Mouse (Mus musculus) gastrocnemius, adult 2 months (tissue): Measurements from ENCODE around the gene Hdac9. TPM values are rescaled to one million over a fixed set of nuclear protein-coding genes. Genes with fewer than 3 reads are reported as not detected.

ENCODE experiments used
- DNase-seq: peaks from one replicate; pipeline ENCODE4 v3.0.0; 2022
- H3K27ac ChIP-seq: fragments of 200-600 bp; 2 replicates; pipeline ENCODE4 v1.8.1; 2022; ENCODE audit warnings: mild to moderate bottlenecking
- H3K4me3 ChIP-seq: fragments of 200-600 bp; 2 replicates; pipeline ENCODE4 v1.8.1; 2022; ENCODE audit warnings: mild to moderate bottlenecking, moderate library complexity
- CTCF ChIP-seq: fragments of 200-600 bp; IDR thresholded peaks from 2 replicates; pipeline ENCODE4 v1.8.1; 2022; ENCODE audit warnings: antibody characterized with exemption, mild to moderate bottlenecking, moderate library complexity
- intact Hi-C: fragments of 180-260 bp; cut with DNase I; formaldehyde crosslinking; loops from one replicate; pipeline ENCODE4 v1.15.1; 2025
- total RNA-seq, 2 experiments: library from RNA; stranded (reverse); gene quantifications; 2 replicates each; pipeline ENCODE4 v1.2.3; 2021

The Hdac9 gene
- total RNA-seq, 2 experiments from 2014 or later = 3.4 to 13.2 TPM

- intact Hi-C loops = no loop called here
- no peak for DNase-seq
- no peak overlapping the region for H3K4me3 ChIP-seq
Measured at GRCm38 (mm10) chr12:34661378-34661777, 255.5 kb downstream of the Hdac9 start.

GRCm38 (mm10) chr12:34660027-34660426, 256.9 kb downstream of the Hdac9 start:
- Histone ChIP-seq H3K4me3 (no peak overlapping the region), H3K27ac (no peak overlapping the region)
- DNase-seq = no peak
- intact Hi-C loops = no loop called here
- TF ChIP-seq CTCF = no peak

More at GRCm38 (mm10) chr12:34661378-34661777, 255.5 kb downstream of the Hdac9 start:
- TF ChIP-seq CTCF = no peak
- no peak overlapping the region for H3K27ac ChIP-seq

GRCm38 (mm10) chr12:34658568-34658967, 258.3 kb downstream of the Hdac9 start:
- Histone ChIP-seq H3K27ac (no peak overlapping the region), H3K4me3 (no peak overlapping the region)
- no peak for DNase-seq
- intact Hi-C loops = loop anchor here (2.0 kb wide), 1 partner anchor 208 kb away; no protein-coding TSS in a partner anchor
- no peak for TF ChIP-seq CTCF

- intact Hi-C loops = loop anchor here (2.0 kb wide), 1 partner anchor 207 kb away; no protein-coding TSS in a partner anchor
- H3K27ac ChIP-seq = no peak overlapping the region
- peak; percentile 19 for DNase-seq
- peak overlapping the region; percentile 40 for H3K4me3 ChIP-seq
- TF ChIP-seq CTCF = peak; percentile 72
Measured at GRCm38 (mm10) chr12:34658119-34658518, 258.8 kb downstream of the Hdac9 start.

- peak; percentile 53 for TF ChIP-seq CTCF
- no peak overlapping the region for H3K4me3 ChIP-seq
- H3K27ac ChIP-seq = no peak overlapping the region
- intact Hi-C loops = loop anchor here (1.0 kb wide), 1 partner anchor 202 kb away; no protein-coding TSS in a partner anchor
- no peak for DNase-seq
Measured at GRCm38 (mm10) chr12:34653615-34654014, 263.3 kb downstream of the Hdac9 start.

- H3K27ac ChIP-seq = no peak overlapping the region
- intact Hi-C loops = no loop called here
- DNase-seq = no peak
- no peak for TF ChIP-seq CTCF
- no peak overlapping the region for H3K4me3 ChIP-seq
Measured at GRCm38 (mm10) chr12:34648753-34649152, 268.1 kb downstream of the Hdac9 start.

GRCm38 (mm10) chr12:34641705-34642259, 275.1 kb downstream of the Hdac9 start:
- no peak for TF ChIP-seq CTCF
- no peak for DNase-seq
- intact Hi-C loops = no loop called here
- Histone ChIP-seq H3K4me3 (no peak overlapping the region), H3K27ac (no peak overlapping the region)

- H3K4me3 ChIP-seq = no peak overlapping the region
- no peak overlapping the region for H3K27ac ChIP-seq
- DNase-seq = no peak
- intact Hi-C loops = no loop called here
- no peak for TF ChIP-seq CTCF
Measured at GRCm38 (mm10) chr12:34637238-34638124, 279.4 kb downstream of the Hdac9 start.

- Histone ChIP-seq H3K4me3 (no peak overlapping the region), H3K27ac (no peak overlapping the region)
- intact Hi-C loops = no loop called here
- DNase-seq = no peak
- TF ChIP-seq CTCF = no peak
Measured at GRCm38 (mm10) chr12:34619101-34619500, 297.8 kb downstream of the Hdac9 start.

GRCm38 (mm10) chr12:34618321-34618720, 298.6 kb downstream of the Hdac9 start:
- Histone ChIP-seq H3K4me3 (no peak overlapping the region), H3K27ac (no peak overlapping the region)
- intact Hi-C loops = no loop called here
- DNase-seq = no peak
- TF ChIP-seq CTCF = no peak

GRCm38 (mm10) chr12:34617836-34618235, 299.1 kb downstream of the Hdac9 start:
- no peak overlapping the region for H3K27ac ChIP-seq
- TF ChIP-seq CTCF = no peak
- no peak overlapping the region for H3K4me3 ChIP-seq
- intact Hi-C loops = no loop called here
- no peak for DNase-seq

GRCm38 (mm10) chr12:34614796-34615195, 302.1 kb downstream of the Hdac9 start:
- Histone ChIP-seq H3K27ac (no peak overlapping the region), H3K4me3 (no peak overlapping the region)
- DNase-seq = no peak
- intact Hi-C loops = no loop called here
- no peak for TF ChIP-seq CTCF

GRCm38 (mm10) chr12:34612511-34612910, 304.4 kb downstream of the Hdac9 start:
- no peak overlapping the region for H3K27ac ChIP-seq
- TF ChIP-seq CTCF = no peak
- DNase-seq = no peak
- H3K4me3 ChIP-seq = no peak overlapping the region
- intact Hi-C loops = no loop called here

GRCm38 (mm10) chr12:34604521-34604920, 312.4 kb downstream of the Hdac9 start:
- DNase-seq = no peak

More at GRCm38 (mm10) chr12:34604521-34604920, 312.4 kb downstream of the Hdac9 start:
- Histone ChIP-seq H3K4me3 (no peak overlapping the region), H3K27ac (no peak overlapping the region)
- no peak for TF ChIP-seq CTCF
- intact Hi-C loops = no loop called here
